Mouse (Mus musculus) brain, embryonic 14.5 days (tissue): ENCODE results near the gene Ttbk1.

Experiments
- CTCF ChIP-seq: fragments of 200-500 bp; IDR thresholded peaks from 2 replicates; pipeline ENCODE4 v1.5.1; 2012; ENCODE audit warnings: inconsistent platforms, mild to moderate bottlenecking, moderate library complexity, borderline replicate concordance; ENCODE audit not compliant: insufficient read depth, insufficient read length; ENCODE audit errors: extremely low read depth
- POLR2A ChIP-seq: fragments of 200-500 bp; IDR thresholded peaks from 2 replicates; pipeline ENCODE4 v1.6.1; 2012; ENCODE audit warnings: mild to moderate bottlenecking, inconsistent platforms, borderline replicate concordance; ENCODE audit not compliant: poor library complexity, insufficient read depth, insufficient read length, severe bottlenecking; ENCODE audit errors: extremely low read depth

- TF ChIP-seq CTCF (no peak), POLR2A (no peak)
Measured at GRCm38 (mm10) chr17:46418628-46419027, 68.8 kb downstream of the Ttbk1 start.
